Mouse (Mus musculus): ENCODE data around the gene A830005F24Rik.

Gene A830005F24Rik

DNA sequence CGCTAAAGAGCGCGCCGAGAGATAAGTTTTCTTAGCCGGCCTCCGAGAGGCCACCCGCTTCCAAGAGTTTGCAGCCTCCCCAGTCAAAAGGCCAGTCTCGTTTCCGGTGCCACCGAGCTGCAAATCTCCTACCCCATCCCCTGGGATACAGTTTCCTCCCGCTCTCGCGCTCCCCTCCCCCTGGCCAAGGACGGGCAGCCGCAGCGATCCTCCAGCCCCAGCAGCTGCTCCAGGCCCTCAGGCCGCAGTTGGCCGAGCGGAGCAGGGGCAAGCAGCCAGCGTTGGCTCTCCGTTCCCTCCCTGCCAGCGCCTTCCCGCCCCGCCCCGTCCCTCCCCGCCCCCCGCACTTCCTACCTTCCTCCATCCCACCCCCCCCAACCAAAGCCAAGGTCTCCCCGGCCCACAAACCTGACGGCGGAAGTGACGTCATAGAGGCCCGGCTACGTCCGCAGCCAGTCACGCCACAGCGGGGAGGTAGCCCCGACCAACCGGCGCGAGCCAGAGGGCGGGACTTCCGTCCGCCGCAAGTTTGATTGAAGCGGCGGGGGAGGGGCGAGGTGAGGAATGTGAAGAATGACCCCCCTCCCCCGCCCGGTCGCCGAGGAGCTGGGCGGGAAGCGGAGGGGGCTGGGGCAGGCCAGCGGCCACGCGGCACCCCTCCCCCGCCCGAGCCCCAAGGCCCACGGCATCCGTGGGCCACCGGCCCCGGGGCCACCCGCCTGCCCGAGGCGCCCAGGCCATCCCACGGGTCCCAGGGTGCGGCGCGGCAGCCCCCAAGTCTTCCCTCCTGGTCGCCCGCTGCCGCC, 32.3 kb downstream of the A830005F24Rik start:
- peak; percentile 97 for DNase-seq (ENCODE audit: low spot score)

DNA sequence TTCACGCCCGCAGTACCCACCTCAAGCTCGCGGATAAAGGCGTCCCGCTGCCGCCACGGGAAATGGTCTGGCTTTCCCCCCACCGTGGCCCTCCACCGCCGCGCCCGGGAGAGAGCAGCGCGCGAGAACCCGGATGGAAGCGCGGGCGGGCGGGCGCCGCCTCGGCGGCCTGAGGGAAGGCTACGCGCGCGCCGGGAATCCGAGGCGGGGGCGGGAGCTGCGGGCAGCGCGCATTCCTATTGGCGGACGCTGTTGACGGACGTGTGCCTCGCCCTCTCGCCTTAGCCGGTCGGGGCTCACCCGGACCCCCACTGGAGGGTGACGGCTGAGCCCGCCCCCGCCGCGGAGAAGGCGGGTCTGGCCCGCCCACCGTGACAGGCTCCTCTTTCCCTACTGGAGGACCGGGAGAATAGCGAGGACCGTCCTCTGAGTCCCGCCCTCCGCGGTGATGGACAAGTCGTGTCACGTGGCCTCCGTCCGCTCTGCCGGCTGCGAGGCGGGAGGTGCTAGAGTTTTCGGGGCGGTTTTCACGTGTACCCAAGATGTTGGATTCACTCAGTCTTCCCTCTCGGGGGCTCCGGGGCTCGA, 33.1 kb downstream of the A830005F24Rik start:
- DNase-seq (ENCODE audit: low spot score), result peak; percentile 97

DNA sequence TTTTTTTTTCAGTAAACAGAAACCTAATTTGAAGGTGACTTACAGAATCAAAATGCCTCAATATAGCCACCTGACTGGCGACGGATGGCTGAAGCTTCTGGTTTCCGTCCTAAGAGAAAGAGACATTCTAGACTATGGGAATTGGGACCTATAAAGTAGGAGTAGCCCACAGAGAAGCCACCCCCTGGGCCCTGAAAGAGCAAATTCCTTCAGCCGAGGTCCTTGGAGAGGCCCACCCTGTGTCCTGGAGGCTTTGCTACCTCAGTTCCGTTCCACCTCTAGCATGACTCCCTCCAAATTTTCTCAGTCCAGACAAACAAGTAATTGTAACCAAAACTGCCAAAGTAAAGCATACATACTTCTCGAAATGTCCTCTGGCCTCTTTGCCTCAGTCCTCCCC, 34.3 kb downstream of the A830005F24Rik start:
- DNase-seq (ENCODE audit: low spot score), result no peak

DNA sequence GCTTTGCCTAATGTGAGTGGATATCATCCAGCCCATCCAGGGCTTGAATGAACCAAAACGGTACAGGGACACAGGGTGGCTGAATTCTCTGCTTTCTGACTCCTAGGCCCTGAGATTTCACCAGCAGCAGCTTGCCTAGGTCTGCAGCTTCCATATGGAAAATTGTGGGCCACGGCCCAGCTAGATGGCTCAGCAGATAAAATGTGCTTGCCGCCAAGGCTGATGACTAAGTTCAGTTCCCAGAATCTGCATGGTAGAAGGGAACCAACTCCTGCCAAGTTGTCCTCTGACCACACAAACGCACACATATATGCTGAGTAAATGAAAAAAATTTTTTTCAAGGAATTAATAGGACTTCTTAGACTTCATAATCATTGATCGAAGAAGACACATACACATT, 34.9 kb downstream of the A830005F24Rik start:
- DNase-seq (ENCODE audit: low spot score), result no peak

DNA sequence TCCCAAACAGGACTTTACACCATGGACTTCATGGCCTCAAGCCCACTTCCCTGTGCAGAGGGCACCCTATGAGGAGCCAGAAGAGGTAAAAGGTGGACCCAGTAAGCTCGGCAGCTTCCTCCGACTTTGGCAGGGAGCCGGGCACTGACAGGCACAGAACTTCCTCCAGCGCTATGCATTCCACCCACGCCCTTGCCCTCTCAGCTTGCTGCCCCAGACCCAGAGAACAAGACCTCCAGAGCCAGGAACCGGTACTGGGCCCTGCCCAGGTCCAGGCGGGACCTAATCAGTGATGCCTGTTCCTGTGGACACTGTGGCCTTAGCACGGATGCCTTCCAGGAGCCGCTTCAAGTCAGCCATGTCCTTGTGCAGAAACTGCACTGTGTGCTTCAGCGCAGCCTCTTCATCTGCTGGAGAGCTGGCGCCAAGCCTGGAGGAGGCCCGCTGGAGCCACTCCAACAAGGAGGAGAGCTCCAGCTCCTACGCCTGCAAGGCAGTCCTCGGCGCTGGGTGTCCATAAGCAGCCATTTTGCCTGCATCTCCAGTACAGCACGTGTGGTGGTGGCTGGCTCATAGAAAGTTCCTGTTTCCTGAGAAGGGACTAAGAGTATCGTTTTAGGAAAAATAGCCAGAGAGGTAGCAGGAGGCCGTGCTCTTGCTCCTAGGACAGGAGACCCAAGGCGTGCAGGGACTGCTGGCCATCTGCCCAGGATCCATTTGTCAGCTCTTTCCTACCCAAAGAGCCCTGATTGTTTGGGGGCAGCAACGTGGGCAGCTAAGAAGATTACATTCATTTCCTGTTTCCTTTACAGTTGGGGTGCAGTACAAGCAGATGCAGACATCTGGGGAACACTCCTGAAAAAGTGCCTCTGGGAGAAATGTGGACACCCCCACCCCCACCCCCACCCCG, 39.1 kb downstream of the A830005F24Rik start:
- DNase-seq (ENCODE audit: low spot score), result no peak

DNA sequence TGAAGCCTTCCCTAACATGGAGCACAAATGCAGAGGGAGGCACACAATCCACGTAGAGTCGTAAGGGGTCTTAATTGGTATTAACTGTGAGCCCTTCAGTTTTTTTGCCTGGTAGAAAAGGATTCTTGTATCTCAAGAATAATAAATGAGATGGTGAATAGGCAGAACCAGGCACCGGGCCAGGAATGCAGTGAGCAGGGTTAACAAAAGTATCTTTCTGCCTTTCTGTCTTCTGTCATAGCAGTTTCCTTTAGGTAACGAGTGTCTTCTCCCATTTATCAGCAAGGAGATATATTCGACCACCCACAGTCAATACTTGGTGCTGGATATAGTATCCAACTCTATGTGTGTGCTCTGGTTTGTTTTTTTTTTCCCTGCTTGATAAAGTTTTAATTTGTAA, 40.1 kb downstream of the A830005F24Rik start:
- no peak for DNase-seq (ENCODE audit: low spot score)

DNA sequence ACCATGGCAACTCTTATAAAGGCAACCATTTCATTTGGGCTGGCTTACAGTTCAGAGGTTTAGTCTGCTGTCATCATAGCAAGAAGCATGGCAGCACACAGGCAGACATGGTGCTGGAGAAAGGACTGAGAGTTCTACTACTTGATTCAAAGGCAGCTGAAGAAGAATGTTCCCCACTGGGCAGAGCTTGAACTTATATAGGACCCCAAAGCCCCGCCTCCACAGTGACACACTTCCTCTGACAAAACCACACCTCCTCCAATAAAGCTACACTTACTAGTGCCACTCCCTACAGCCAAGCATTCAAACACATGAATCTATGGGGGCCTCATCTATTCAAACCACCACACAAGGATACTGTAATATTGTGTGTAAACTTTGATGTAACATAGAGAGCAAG, 41.2 kb downstream of the A830005F24Rik start:
- DNase-seq (ENCODE audit: low spot score), result no peak

DNA sequence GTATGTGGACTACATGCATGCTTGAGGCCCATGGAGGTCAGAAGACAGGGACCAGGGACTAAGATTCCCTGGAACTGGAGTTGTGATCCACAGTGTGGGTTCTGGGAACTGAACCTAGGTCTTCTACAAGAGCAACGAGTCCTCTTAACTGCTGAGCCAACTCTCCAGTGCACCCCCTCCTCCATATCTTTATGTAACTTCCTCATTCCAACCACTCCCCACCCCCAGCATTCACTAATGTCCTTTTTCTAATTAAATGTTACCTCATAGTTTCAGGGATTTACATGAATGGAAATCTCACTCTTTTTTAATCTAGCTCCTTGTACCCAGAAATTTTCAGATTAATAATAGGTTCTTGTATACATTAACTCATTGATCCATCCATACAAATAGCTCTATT, 42.6 kb downstream of the A830005F24Rik start:
- DNase-seq (ENCODE audit: low spot score), result no peak

DNA sequence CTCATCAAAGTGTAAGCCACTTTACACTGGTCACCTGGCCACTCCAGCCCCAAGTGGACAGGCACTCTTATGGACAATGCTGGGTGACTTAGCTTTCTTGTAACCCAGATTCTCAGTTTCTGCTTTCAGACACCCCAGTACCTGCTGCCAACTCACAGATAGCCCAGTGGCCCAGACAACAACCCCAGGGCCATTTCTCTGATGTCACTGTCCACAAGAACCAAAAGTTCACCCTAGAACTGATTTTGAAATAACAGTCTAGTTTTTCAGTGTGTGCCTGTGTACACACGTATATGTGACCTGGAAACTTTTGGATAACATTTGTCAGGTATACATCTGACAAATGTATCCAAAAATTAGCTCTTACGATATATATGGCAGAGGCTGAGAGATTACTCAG, 48.1 kb downstream of the A830005F24Rik start:
- no peak for DNase-seq (ENCODE audit: low spot score)

DNA sequence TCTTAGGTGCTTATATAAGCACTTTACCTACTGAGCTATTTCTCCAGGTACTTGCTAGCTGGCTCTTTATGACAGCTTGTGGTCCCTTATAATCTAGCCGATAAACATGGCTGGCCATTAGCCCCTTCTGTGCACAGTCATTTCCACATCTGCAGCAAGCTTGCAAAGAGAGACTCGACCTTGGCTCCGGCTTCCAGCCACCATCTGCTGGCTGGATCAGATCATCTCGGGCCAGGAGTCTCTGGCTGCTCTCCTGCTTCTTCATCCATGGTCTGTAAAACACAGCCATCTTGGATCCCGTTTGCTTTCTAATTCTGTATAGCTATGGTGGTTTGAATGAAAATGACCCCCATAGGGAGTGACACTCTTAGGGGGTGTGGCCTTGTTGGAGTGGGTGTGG, 49.0 kb downstream of the A830005F24Rik start:
- DNase-seq (ENCODE audit: low spot score), result no peak
